Mouse (Mus musculus): ENCODE results near the gene Ang2.

GRCm38 (mm10) chr14:51146685-51147084 lies 52.3 kb downstream of the Ang2 start, which contains the start of gene Rnase1:
- TF ChIP-seq CTCF (IDR thresholded peaks at IDR 0.05; ENCODE audit: extremely low read depth, insufficient read depth, insufficient read length, insufficient replicate concordance): no peak
- TF ChIP-seq POLR2A (IDR thresholded peaks at IDR 0.05; ENCODE audit: low read depth, low read length): no peak

Measured in spleen, adult 2 months (tissue).